Mouse (Mus musculus) heart, adult 2 months (tissue): ENCODE results near the gene Fbxl12.

ENCODE experiments used
- CTCF ChIP-seq: fragments of 200-600 bp; IDR thresholded peaks from 2 replicates; pipeline ENCODE4 v1.8.1; 2022; ENCODE audit warnings: antibody characterized with exemption, mild to moderate bottlenecking, moderate library complexity
- POLR2A ChIP-seq: fragments of 200-500 bp; IDR thresholded peaks from 2 replicates; pipeline ENCODE4 v1.6.1; 2011; ENCODE audit warnings: mild to moderate bottlenecking, low read depth, low read length, control low read depth; ENCODE audit not compliant: insufficient read depth

GRCm38 (mm10) chr9:20664366-20664765 is 19.8 kb upstream of the Fbxl12 start:
- no peak for TF ChIP-seq CTCF
- no peak for TF ChIP-seq POLR2A
